Mouse (Mus musculus) kidney, adult 18-20 months (tissue): ENCODE measurements around the gene Gm10681.
"Not testable (repeated sequence)": the region's sequence is repeated elsewhere in the genome, so short reads cannot be mapped to it uniquely, and the experiment has no call there.

Experiments
- DNase-seq: peaks from one replicate; pipeline ENCODE4 v3.0.0; 2021

Gm10681 gene

GRCm38 (mm10) chr3:98588707-98589106, at the start of gene Gm10681:
Gm10681 (minus strand) TSS chr3:98588807.
- DNase-seq, result no peak

- no peak for DNase-seq
Observed at GRCm38 (mm10) chr3:98635145-98635544, 46.5 kb upstream of the Gm10681 start.

- no peak for DNase-seq
Observed at GRCm38 (mm10) chr3:98630152-98630551, 41.5 kb upstream of the Gm10681 start, which contains the start of gene Hsd3b5. Hsd3b5 (minus strand) TSS chr3:98630252.

- no peak for DNase-seq
Observed at GRCm38 (mm10) chr3:98629633-98630032, 41.0 kb upstream of the Gm10681 start.

DNA sequence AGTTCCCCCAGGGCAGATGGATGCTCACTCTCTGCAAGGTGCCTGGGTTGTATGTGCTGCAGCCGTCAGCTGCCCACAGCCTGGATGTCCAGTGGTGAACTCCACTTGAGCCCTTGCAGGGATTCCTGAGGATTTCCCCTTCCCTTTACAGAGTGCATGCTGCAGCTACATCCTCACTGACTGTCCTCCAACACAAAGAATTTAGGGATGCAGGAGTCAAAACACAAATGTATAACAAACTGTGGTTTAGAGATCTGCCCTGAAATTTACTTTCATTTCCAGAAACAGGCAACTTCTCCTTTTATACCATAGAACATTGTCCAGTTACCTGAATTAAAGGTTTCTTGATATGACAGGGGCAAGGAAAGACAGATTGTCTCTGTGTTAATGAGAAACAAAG, 28.2 kb upstream of the Gm10681 start:
- not testable (repeated sequence) for DNase-seq

DNA sequence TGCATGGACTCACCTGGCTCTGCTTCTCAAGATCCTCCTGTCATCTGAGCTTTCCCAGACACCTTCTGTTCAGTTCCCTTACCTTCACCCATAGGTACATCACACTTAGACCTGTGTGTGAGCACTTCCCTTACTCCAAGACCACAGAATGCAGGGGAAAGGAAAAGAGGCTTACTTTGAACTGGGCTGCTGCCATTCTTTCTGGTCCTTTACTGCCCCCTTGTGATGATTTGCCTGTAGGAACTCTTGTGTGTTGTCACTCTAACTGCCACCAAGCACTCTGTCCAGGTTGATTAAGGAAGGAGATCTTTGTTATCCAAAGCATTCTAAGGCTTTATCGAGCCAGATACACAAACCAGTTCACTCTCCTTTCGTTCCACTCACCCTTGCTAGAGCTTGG, 27.6 kb upstream of the Gm10681 start:
- peak; percentile 57 for DNase-seq

- not testable (repeated sequence) for DNase-seq
Observed at GRCm38 (mm10) chr3:98614406-98614927, 25.9 kb upstream of the Gm10681 start.

- DNase-seq, result no peak
Observed at GRCm38 (mm10) chr3:98613963-98614362, 25.4 kb upstream of the Gm10681 start.

- DNase-seq, result not testable (repeated sequence)
Observed at GRCm38 (mm10) chr3:98613540-98613939, 24.9 kb upstream of the Gm10681 start.

DNA sequence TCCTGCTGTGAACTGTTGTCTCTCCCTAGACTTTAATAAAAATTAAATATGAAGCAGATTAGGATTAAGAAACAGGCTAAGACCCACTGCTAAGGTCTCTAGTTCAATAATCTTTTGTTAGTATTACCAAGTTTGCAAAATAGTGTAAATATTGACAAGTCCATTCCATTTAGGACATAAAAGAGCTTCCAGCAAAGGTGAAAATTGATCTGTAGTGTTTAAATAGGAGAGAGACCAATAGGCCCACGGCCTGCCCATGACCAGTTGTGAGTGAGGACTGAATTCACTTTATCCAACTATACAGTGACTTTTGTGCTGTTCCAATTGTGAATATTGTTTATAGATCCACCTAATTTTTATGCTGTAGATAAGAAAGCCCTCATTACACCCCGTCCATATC, 886 bp downstream of the Gm10681 start:
- DNase-seq, result no peak

DNA sequence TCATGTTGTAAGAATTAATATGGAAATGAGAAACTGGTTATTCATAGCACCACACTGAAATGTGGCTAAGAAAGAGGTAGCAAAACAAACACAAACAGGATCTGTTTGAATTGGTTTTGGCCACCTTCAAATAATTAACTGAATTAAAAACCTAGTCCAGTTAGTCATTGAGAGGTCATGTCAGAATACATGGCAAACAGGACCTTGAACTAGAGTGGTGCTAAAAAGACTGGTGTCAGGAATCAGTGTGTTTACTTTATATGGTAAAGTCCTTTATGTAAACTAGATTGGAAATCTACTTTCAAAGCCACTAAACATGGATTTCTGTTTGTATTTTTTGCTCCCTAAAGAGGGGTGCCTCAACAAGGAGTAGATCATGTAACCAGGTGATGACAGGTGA, 6.0 kb downstream of the Gm10681 start:
- DNase-seq, result not testable (repeated sequence)

- not testable (repeated sequence) for DNase-seq
Observed at GRCm38 (mm10) chr3:98582202-98582601, 6.4 kb downstream of the Gm10681 start.

GRCm38 (mm10) chr3:98581024-98581423, 7.6 kb downstream of the Gm10681 start:
- DNase-seq, result peak; percentile 56

- not testable (repeated sequence) for DNase-seq
Observed at GRCm38 (mm10) chr3:98567717-98568116, 20.9 kb downstream of the Gm10681 start.

- not testable (repeated sequence) for DNase-seq
Observed at GRCm38 (mm10) chr3:98564894-98565293, 23.7 kb downstream of the Gm10681 start.

DNA sequence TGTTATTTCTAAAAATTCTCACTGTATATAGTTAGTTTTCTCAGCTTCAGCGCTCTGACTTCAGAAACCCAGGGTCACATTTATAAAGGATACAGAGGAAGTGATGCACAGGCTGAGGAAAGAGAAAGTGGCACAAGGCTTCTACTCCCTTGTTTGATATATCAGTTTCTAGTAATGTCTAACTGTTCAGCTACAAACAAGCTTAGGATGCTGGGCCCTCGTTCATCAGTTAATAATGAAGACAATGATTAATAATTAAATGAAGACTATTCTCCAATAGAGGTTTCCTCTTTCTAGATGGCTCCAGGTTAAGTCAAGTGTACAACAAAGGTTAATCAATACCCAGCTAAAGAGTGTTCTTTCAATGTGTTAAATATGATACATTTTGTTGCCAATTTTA, 24.8 kb downstream of the Gm10681 start:
- not testable (repeated sequence) for DNase-seq

DNA sequence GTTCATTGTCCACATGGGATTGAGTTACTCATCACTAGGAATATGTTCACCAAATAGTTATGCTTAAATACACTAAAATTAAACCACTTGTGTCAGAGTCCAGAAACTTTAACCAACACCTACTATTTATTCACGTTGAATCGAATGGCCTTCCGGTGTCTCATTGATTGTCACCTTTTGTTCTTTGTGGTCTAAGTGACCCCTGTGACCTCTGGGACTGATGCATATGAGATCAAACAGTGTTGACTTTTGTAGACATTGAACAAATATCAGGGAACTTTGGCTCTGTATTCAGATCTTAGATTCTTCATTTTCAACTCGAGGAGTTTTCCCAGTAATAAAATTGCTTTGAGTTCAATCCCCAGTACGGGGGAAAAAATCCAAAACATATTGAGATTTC, 27.9 kb downstream of the Gm10681 start:
- not testable (repeated sequence) for DNase-seq

DNA sequence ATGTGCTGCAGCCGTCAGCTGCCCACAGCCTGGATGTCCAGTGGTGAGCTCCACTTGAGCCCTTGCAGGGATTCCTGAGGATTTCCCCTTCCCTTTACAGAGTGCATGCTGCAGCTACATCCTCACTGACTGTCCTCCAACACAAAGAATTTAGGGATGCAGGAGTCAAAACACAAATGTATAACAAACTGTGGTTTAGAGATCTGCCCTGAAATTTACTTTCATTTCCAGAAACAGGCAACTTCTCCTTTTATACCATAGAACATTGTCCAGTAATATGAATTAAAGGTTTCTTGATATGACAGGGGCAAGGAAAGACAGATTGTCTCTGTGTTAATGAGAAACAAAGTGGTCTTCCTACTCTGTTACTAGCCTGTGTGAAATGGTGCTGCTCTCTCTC, 37.8 kb downstream of the Gm10681 start:
- DNase-seq, result not testable (repeated sequence)

DNA sequence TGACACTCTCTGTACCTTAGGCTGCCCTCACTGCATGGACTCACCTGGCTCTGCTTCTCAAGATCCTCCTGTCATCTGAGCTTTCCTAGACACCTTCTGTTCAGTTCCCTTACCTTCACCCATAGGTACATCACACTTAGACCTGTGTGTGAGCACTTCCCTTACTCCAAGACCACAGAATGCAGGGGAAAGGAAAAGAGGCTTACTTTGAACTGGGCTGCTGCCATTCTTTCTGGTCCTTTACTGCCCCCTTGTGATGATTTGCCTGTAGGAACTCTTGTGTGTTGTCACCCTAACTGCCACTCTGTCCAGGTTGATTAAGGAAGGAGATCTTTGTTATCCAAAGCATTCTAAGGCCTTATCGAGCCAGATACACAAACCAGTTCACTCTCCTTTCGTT, 38.4 kb downstream of the Gm10681 start:
- not testable (repeated sequence) for DNase-seq

DNA sequence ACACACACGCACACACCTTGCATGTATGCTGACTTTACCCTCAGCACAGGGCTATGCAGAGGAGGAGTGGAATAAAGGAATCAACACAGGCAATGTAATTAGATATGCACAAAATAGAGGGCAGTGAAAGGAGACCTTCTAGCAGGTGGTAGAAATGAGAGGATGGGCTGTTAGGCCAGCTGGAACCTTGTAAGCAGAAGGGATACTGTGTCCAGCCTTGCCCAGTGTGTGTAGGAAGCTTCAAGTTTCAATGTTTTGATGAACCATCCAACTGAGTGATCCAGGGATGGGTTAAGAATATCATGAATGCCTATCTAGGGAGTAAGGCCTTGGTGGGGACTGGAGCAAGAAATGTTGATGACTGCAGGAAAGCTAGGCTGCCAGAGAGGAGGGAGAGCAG, 40.1 kb downstream of the Gm10681 start:
- not testable (repeated sequence) for DNase-seq

DNA sequence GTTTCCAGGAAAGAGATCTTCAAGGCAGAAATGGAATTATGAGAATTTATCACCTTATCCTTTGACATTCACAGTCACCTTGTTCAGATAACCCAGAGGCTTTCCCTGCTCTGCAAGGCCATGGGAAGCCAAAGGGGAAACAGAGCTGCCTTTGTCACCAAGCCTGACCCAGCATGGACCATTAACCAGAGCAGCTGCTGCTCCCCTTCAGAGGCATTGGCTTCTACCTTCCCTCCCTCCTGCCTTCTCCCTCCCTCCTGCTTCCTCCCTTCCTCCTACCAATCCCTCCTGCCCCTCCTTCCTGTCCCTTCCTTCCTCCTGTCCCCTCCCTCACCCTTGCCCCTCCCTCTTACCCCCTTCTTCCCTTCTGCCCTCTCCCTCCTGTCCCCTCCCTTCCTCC, 41.0 kb downstream of the Gm10681 start:
- not testable (repeated sequence) for DNase-seq

- not testable (repeated sequence) for DNase-seq
Observed at GRCm38 (mm10) chr3:98524978-98525377, 63.6 kb downstream of the Gm10681 start.

DNA sequence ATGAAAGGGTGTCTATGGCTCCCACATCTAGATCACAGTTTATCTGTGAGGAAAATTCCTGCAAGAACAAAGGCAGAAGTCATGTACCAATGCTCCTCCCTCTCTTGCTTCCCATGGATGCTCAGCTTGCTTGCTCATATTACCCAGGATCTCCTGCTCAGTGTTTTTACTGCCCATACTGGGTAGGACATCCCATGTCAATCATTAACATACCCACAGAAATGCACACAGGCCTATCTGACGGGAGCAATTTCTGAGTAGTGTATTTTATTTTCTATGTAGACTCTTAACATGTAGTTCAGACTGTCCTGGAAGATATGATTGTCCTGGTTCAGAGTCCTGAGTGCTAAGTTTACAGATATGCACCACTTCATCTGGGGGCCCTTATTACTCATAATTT, 64.1 kb downstream of the Gm10681 start:
- not testable (repeated sequence) for DNase-seq

DNA sequence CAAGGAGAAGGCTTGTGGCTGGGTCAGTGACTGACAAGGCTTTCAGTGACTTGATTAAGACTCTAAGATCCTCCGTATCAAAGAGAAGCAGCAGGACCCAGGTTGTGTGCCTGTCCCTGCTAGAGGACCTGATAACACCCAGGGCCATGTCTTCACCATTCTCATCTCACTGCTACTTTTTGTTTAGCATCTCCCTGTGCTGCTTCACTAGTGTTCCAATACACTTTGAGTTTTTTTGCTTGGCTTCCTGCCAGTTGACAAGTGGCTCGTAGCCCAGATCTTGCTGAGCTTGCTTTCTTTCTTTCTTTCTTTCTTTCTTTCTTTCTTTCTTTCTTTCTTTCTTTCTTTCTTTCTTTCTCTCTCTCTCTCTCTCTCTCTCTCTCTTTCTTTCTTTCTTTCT, 65.8 kb downstream of the Gm10681 start:
- DNase-seq, result not testable (repeated sequence)

DNA sequence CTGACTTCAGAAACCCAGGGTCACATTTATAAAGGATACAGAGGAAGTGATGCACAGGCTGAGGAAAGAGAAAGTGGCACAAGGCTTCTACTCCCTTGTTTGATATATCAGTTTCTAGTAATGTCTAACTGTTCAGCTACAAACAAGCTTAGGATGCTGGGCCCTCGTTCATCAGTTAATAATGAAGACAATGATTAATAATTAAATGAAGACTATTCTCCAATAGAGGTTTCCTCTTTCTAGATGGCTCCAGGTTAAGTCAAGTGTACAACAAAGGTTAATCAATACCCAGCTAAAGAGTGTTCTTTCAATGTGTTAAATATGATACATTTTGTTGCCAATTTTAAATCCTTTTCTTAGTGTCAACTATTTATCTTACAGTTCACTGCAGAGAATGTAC, 78.2 kb downstream of the Gm10681 start, which contains the start of gene Hsd3b4:
TSS of gene Hsd3b4 (minus strand) at position 101 of the 400 bp plus-strand sequence.
- not testable (repeated sequence) for DNase-seq
